ENCODE assay signal across 13 mouse cellular contexts in the genomic region with DNA sequence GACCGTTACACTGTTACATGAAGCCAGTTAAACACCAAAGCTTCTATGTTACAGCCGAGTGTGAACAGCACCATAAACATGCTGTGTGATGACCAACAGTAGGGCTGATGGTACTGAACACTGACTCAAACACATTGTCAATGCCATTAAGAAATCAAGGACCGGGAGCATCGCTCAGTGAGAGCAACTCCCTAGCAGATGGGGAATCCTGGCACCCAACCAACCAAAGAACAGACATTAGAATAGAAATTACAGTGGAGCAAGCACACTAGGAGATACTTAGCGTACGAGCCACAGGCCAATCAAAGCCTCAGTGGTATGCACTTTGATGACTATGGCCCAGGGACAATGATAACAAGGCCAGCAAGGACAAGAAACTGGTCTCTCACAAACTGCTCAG.
DNase-seq lines count a peak whose midpoint lies in the region; ATAC-seq lines count a peak whose summit lies in the region.
"Had no signal": no experiment of that assay in that cellular context is flagged by ENCODE, and none has a peak within 500 bp of the region (broad histone marks: within the 10 kb centered on the region; RNA-seq: fewer than 3 reads in every experiment).

No protein-coding gene starts in this region.

- DNase-seq in brain, adult 2 months (ENCODE audit: low read depth, low spot score), result peak; percentile 86
- DNase-seq in cerebellum, adult 9-10 months, result peak; percentile 85
- peak; percentile 80 for DNase-seq in layer of hippocampus, adult 9-11 months
- no peak for DNase-seq in gastrocnemius, postnatal 36 days
- no peak for DNase-seq in liver, embryonic 11.5 days (ENCODE audit: low spot score)
- DNase-seq: adrenal gland, postnatal 36 days; heart, postnatal 36 days; kidney, postnatal 4 days had no signal

- ATAC-seq in forebrain, embryonic 15.5 days (replicated peaks), result peak; percentile 41; the same call in 1 of the 2 replicates
- no peak for ATAC-seq in forebrain, embryonic 12.5 days (ENCODE audit: low FRiP score)
- ATAC-seq in liver, embryonic 11.5 days (replicated peaks; ENCODE audit: low FRiP score), result no peak
- no peak for ATAC-seq in midbrain, embryonic 15.5 days (replicated peaks)
- ATAC-seq: intestine, embryonic 15.5 days had no signal

- H3K36me3 ChIP-seq in forebrain, embryonic 15.5 days, result no peaks in the 10 kb centered on the region
- 0 out of 2 replicates have a peak, but pooled peaks cover 3% of the 10 kb centered on the region for H3K36me3 ChIP-seq in forebrain, embryonic 12.5 days (replicated peaks)
- no peaks in the 10 kb centered on the region for H3K36me3 ChIP-seq in liver, embryonic 11.5 days (ENCODE audit: control insufficient read depth, insufficient read depth, low read length)
- 0 out of 2 replicates have a peak, but pooled peaks cover 3% of the 10 kb centered on the region for H3K36me3 ChIP-seq in midbrain, embryonic 15.5 days (replicated peaks)
- H3K36me3 ChIP-seq: intestine, embryonic 15.5 days; midbrain, embryonic 10.5 days had no signal

- H3K27ac ChIP-seq in forebrain, embryonic 15.5 days (replicated peaks), result 0 out of 2 replicates have a peak overlapping the region, but pooled peaks have one; percentile 19
- no peak overlapping the region for H3K27ac ChIP-seq in forebrain, embryonic 12.5 days
- H3K27ac ChIP-seq in liver, embryonic 11.5 days (ENCODE audit: low read depth, low read length), result no peak overlapping the region
- H3K27ac ChIP-seq in midbrain, embryonic 15.5 days, result no peak overlapping the region
- H3K27ac ChIP-seq: intestine, embryonic 15.5 days; midbrain, embryonic 10.5 days had no signal

- H3K27me3 ChIP-seq in forebrain, embryonic 15.5 days, result no peaks in the 10 kb centered on the region
- peaks cover 19% of the 10 kb centered on the region for H3K27me3 ChIP-seq in forebrain, embryonic 12.5 days
- no peaks in the 10 kb centered on the region for H3K27me3 ChIP-seq in liver, embryonic 11.5 days (replicated peaks; ENCODE audit: control insufficient read depth, insufficient read depth, low read length)
- no peaks in the 10 kb centered on the region for H3K27me3 ChIP-seq in midbrain, embryonic 15.5 days (replicated peaks)
- H3K27me3 ChIP-seq: intestine, embryonic 15.5 days had no signal

- intact Hi-C loops in gastrocnemius, postnatal 36 days (cut with DNase I), result no loop called here

- no peaks in the 10 kb centered on the region for H3K9me3 ChIP-seq in forebrain, embryonic 15.5 days
- no peaks in the 10 kb centered on the region for H3K9me3 ChIP-seq in forebrain, embryonic 12.5 days
- no peaks in the 10 kb centered on the region for H3K9me3 ChIP-seq in liver, embryonic 11.5 days (ENCODE audit: control insufficient read depth, low read length)
- no peaks in the 10 kb centered on the region for H3K9me3 ChIP-seq in midbrain, embryonic 15.5 days
- H3K9me3 ChIP-seq: intestine, embryonic 15.5 days; midbrain, embryonic 10.5 days had no signal

- peaks cover 7% of the 10 kb centered on the region for H3K4me1 ChIP-seq in forebrain, embryonic 15.5 days
- H3K4me1 ChIP-seq in forebrain, embryonic 12.5 days, result no peaks in the 10 kb centered on the region
- H3K4me1 ChIP-seq in liver, embryonic 11.5 days (replicated peaks; ENCODE audit: control insufficient read depth, insufficient read depth, low read length), result no peaks in the 10 kb centered on the region
- no peaks in the 10 kb centered on the region for H3K4me1 ChIP-seq in midbrain, embryonic 15.5 days

- no peak overlapping the region for H3K9ac ChIP-seq in forebrain, embryonic 15.5 days (replicated peaks)
- H3K9ac ChIP-seq in forebrain, embryonic 12.5 days, result no peak overlapping the region
- H3K9ac ChIP-seq in liver, embryonic 11.5 days (ENCODE audit: low read depth, low read length), result no peak overlapping the region
- no peak overlapping the region for H3K9ac ChIP-seq in midbrain, embryonic 15.5 days
- H3K9ac ChIP-seq: intestine, embryonic 15.5 days had no signal

- 61% methylated on average over 6 of the region's 6 CpGs for WGBS in forebrain, embryonic 15.5 days
- 90% methylated on average over 6 of the region's 6 CpGs for WGBS in forebrain, embryonic 12.5 days
- 89% methylated on average over 6 of the region's 6 CpGs for WGBS in liver, embryonic 11.5 days
- WGBS in midbrain, embryonic 15.5 days, result 81% methylated on average over 6 of the region's 6 CpGs

- no peak overlapping the region for H3K4me2 ChIP-seq in forebrain, embryonic 15.5 days (replicated peaks)
- H3K4me2 ChIP-seq in forebrain, embryonic 12.5 days, result no peak overlapping the region
- H3K4me2 ChIP-seq in liver, embryonic 11.5 days, result no peak overlapping the region
- H3K4me2 ChIP-seq in midbrain, embryonic 15.5 days, result no peak overlapping the region
- H3K4me2 ChIP-seq: intestine, embryonic 15.5 days had no signal

- no peak overlapping the region for H3K4me3 ChIP-seq in forebrain, embryonic 15.5 days
- H3K4me3 ChIP-seq in forebrain, embryonic 12.5 days (replicated peaks), result no peak overlapping the region
- H3K4me3 ChIP-seq in liver, embryonic 11.5 days (ENCODE audit: low read depth, low read length), result no peak overlapping the region
- no peak overlapping the region for H3K4me3 ChIP-seq in midbrain, embryonic 15.5 days
- H3K4me3 ChIP-seq: intestine, embryonic 15.5 days; midbrain, embryonic 10.5 days had no signal

Comparison
In these comparisons a context has a peak if more than half of its experiments do, and no peak if none do; other contexts are left out.
1. DNase-seq: peak in brain, adult 2 months (single experiment), cerebellum, adult 9-10 months (single experiment) and layer of hippocampus, adult 9-11 months (single experiment); none in gastrocnemius, postnatal 36 days (0 of 2) and liver, embryonic 11.5 days (single experiment).